Mouse (Mus musculus) E14TG2a.4 (cell line): ENCODE measurements at regions not wholly inside any gene's neighbourhood (a gene's known extent, or its start where the extent isn't known, plus 50 kb on each side); places are given as distances from the start of the nearest gene placed in this dataset.

ENCODE experiments used
- CTCF ChIP-seq: conservative IDR thresholded peaks from 2 replicates; pipeline ENCODE4 v1.5.1; 2014; ENCODE audit warnings: low read length
- NANOG ChIP-seq: IDR thresholded peaks from 2 replicates; pipeline ENCODE4 v1.6.1; 2014; ENCODE audit warnings: borderline replicate concordance, low read length, mixed read lengths
- POU5F1 ChIP-seq: IDR thresholded peaks from 2 replicates; pipeline ENCODE4 v1.6.1; 2014; ENCODE audit warnings: low read length, borderline replicate concordance

DNA sequence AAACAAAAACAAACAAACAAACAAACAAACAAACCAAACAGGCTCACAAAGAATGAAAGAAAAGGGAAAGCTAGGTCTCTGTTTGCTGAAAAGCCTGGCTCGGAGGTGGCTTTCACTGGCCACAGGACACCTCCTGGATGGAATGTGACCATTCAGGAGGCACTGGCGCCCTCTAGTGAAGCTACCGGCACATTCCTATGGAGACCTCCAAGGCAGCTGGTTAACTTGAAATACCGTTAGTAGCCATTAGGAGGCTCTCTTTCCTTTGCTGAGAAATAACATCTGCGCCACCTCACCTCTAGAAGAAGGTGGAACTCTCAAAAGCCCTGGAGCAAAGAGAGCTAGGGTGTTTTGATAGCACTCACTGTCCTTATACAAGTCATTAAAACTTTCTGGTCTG, 279.8 kb downstream of the Drd1 start:
- peak; percentile 88 for TF ChIP-seq CTCF
- no peak for TF ChIP-seq POU5F1
- TF ChIP-seq NANOG: no peak
